Mouse (Mus musculus): ENCODE measurements at regions not wholly inside any gene's neighbourhood (a gene's known extent, or its start where the extent isn't known, plus 50 kb on each side); places are given as distances from the start of the nearest gene placed in this dataset.

DNA sequence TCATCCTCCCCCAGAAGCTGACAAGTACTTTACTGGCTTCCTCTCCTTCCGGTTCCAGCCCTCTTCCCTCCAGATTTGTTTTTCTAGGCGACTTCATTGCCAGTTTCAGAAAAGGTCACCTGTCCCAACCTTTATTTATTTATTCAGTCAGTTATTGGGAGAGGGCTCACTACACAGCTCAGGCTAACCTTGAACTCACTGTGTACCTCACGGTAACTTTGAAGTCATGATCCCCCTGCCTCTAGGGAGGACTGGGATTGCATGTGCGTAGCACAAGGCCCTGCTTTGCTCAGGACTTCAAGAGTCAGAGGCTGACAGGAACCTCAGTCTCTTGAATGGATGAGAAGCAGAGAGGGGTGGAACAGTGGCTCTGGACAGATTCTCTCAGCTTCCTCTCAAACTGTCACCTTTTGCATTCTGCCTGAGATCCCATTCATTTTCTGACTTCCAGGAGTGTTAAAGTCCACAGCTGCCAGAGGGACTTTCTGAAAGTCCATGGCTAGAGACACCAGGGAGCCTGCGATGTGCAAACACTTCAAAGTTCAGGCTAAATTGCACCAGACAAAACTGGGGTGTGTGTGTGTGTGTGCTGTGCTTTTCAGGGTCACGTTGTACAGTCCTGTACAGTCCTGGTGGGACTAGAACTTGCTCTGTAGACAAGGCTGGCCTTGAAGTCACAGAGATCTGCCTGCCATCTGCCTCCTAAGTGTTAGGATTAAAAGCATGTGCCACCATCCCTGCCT lies 211.2 kb upstream of the Atp6ap2 start:
- TF ChIP-seq CTCF (IDR thresholded peaks at IDR 0.05; ENCODE audit: extremely low read depth, insufficient read depth, low read length): no peak
- no peak for TF ChIP-seq POLR2A (IDR thresholded peaks at IDR 0.05; ENCODE audit: extremely low read depth, insufficient read depth, low read length)
